Mouse (Mus musculus) midbrain, embryonic 12.5 days (tissue): ENCODE data around the gene Lmbr1l. TPM values are rescaled to one million over a fixed set of nuclear protein-coding genes. Genes with fewer than 3 reads are reported as not detected.

Source experiments
- ATAC-seq: fragments of 200-750 bp; cut with Nextera tagmentation; 2 replicates; pipeline ENCODE4 v1.8.0; 2017; ENCODE audit warnings: low read depth, moderate TSS enrichment, moderate library complexity; ENCODE audit not compliant: low FRiP score
- H3K27ac ChIP-seq: fragments of 300-500 bp; sonication (generic); replicated peaks from 2 replicates; pipeline ENCODE4 v1.5.1; 2016; ENCODE audit warnings: mild to moderate bottlenecking
- H3K27me3 ChIP-seq: fragments of 300-500 bp; sonication (generic); 2 replicates; pipeline ENCODE4 v1.6.1; 2016; ENCODE audit warnings: mild to moderate bottlenecking
- H3K36me3 ChIP-seq: fragments of 300-500 bp; sonication (generic); 2 replicates; pipeline ENCODE4 v1.6.1; 2016
- H3K4me1 ChIP-seq: fragments of 300-500 bp; sonication (generic); 2 replicates; pipeline ENCODE4 v1.6.1; 2016
- H3K4me2 ChIP-seq: fragments of 300-500 bp; sonication (generic); replicated peaks from 2 replicates; pipeline ENCODE4 v1.6.1; 2016; ENCODE audit warnings: mild to moderate bottlenecking, moderate library complexity
- H3K4me3 ChIP-seq: fragments of 300-500 bp; sonication (generic); 2 replicates; pipeline ENCODE4 v1.5.1; 2016; ENCODE audit warnings: mild to moderate bottlenecking
- H3K9ac ChIP-seq: fragments of 300-500 bp; sonication (generic); replicated peaks from 2 replicates; pipeline ENCODE4 v1.6.1; 2016; ENCODE audit warnings: mild to moderate bottlenecking, moderate library complexity
- H3K9me3 ChIP-seq: fragments of 300-500 bp; sonication (generic); 2 replicates; pipeline ENCODE4 v1.6.1; 2016; ENCODE audit warnings: mild to moderate bottlenecking
- WGBS: fragments of 180-500 bp; shearing (Covaris S2); methylation state at CpG from one replicate; pipeline ENCODE4 v1.1.7; 2016; 5-methylcytosine and 5-hydroxymethylcytosine counted together
- polyA plus RNA-seq: library from polyadenylated mRNA; unstranded; fragments of >200 nt; fragmentation: Nextera tagmentation; extraction: Ambion mirVana; gene quantifications from 2 replicates; pipeline ENCODE4 v1.2.1, GENCODE M21; 2016

The Lmbr1l gene
- polyA plus RNA-seq, 1 experiment from 2014 or later = 37.1 TPM

GRCm38 (mm10) chr15:98860921-98861320 lies 57.1 kb downstream of the Lmbr1l start:
- 94% methylated on average over 18 of the region's 18 CpGs for WGBS
- H3K27ac ChIP-seq = no peak overlapping the region
- no peak overlapping the region for H3K4me2 ChIP-seq
- H3K27me3 ChIP-seq = no peaks in the 10 kb centered on the region
- H3K9me3 ChIP-seq = no peaks in the 10 kb centered on the region
- no peaks in the 10 kb centered on the region for H3K4me1 ChIP-seq
- H3K36me3 ChIP-seq = peaks cover 99% of the 10 kb centered on the region
- H3K4me3 ChIP-seq = no peak overlapping the region
- no peak for ATAC-seq
- no peak overlapping the region for H3K9ac ChIP-seq

GRCm38 (mm10) chr15:98859319-98860043 lies 58.5 kb downstream of the Lmbr1l start:
- Histone ChIP-seq H3K4me3 (no peak overlapping the region), H3K36me3 (peaks cover 99% of the 10 kb centered on the region), H3K4me2 (no peak overlapping the region), H3K27ac (no peak overlapping the region), H3K27me3 (no peaks in the 10 kb centered on the region), H3K4me1 (no peaks in the 10 kb centered on the region), H3K9me3 (no peaks in the 10 kb centered on the region), H3K9ac (no peak overlapping the region)
- ATAC-seq = no peak
- WGBS = 84% methylated on average over 9 of the region's 9 CpGs

GRCm38 (mm10) chr15:98854214-98854613 lies 63.8 kb downstream of the Lmbr1l start:
- H3K4me3 ChIP-seq = no peak overlapping the region
- no peak overlapping the region for H3K4me2 ChIP-seq
- H3K36me3 ChIP-seq = peaks cover 99% of the 10 kb centered on the region
- H3K27ac ChIP-seq = no peak overlapping the region
- H3K9me3 ChIP-seq = no peaks in the 10 kb centered on the region
- no peak overlapping the region for H3K9ac ChIP-seq
- no peak for ATAC-seq
- no peaks in the 10 kb centered on the region for H3K4me1 ChIP-seq
- H3K27me3 ChIP-seq = no peaks in the 10 kb centered on the region
- 95% methylated on average over 16 of the region's 16 CpGs for WGBS

Other genes with a start within 250 kb of the Lmbr1l start
- 8.0 and 8.3 TPM in 2 replicates for gene Rnd1, start 240.8 kb downstream of the Lmbr1l start, polyA plus RNA-seq
- 0.87 and 1.8 TPM in 2 replicates for gene Ccdc65, start 210.0 kb downstream of the Lmbr1l start, polyA plus RNA-seq
- 5.7 and 9.2 TPM in 2 replicates for gene Fkbp11, start 190.0 kb downstream of the Lmbr1l start, polyA plus RNA-seq
- 56.0 and 64.4 TPM in 2 replicates for gene Arf3, start 155.0 kb downstream of the Lmbr1l start, polyA plus RNA-seq
- gene Wnt10b, start 140.1 kb downstream of the Lmbr1l start, polyA plus RNA-seq = 0.14 and 0.34 TPM in 2 replicates
- gene Wnt1, start 128.4 kb downstream of the Lmbr1l start, polyA plus RNA-seq = 8.7 and 13.1 TPM in 2 replicates
- gene Ddn, start 108.7 kb downstream of the Lmbr1l start, polyA plus RNA-seq = 0.61 and 1.3 TPM in 2 replicates
- 83.1 and 85.9 TPM in 2 replicates for gene Prkag1, start 86.7 kb downstream of the Lmbr1l start, polyA plus RNA-seq
- 13.4 and 13.8 TPM in 2 replicates for gene Kmt2d, start 47.0 kb downstream of the Lmbr1l start, polyA plus RNA-seq
- 20.1 and 22.9 TPM in 2 replicates for gene Rhebl1, start 23.7 kb downstream of the Lmbr1l start, polyA plus RNA-seq
- gene Dhh, start 19.7 kb downstream of the Lmbr1l start, polyA plus RNA-seq = 0.56 and 0.66 TPM in 2 replicates
- 1,566 and 1,635 TPM in 2 replicates for gene Tuba1b, start 16.3 kb upstream of the Lmbr1l start, polyA plus RNA-seq
- gene Gm49450, start 35.3 kb upstream of the Lmbr1l start, polyA plus RNA-seq = not detected in 2 replicates
- gene Tuba1a, start 35.5 kb upstream of the Lmbr1l start, polyA plus RNA-seq = 9,394 and 9,642 TPM in 2 replicates
- 73.7 and 79.3 TPM in 2 replicates for gene Tuba1c, start 111.7 kb upstream of the Lmbr1l start, polyA plus RNA-seq
- 5.4 and 8.1 TPM in 2 replicates for gene Prph, start 136.9 kb upstream of the Lmbr1l start, polyA plus RNA-seq
- gene Troap, start 156.3 kb upstream of the Lmbr1l start, polyA plus RNA-seq = 33.2 and 38.3 TPM in 2 replicates
- 18.2 and 19.9 TPM in 2 replicates for gene C1ql4, start 169.6 kb upstream of the Lmbr1l start, polyA plus RNA-seq
- 1.9 and 2.2 TPM in 2 replicates for gene Dnajc22, start 174.9 kb upstream of the Lmbr1l start, polyA plus RNA-seq
- gene Spats2, start 207.7 kb upstream of the Lmbr1l start, polyA plus RNA-seq = 65.3 and 73.7 TPM in 2 replicates